Mouse (Mus musculus) neutrophil, adult 5-6 weeks (primary cell): Measurements from ENCODE around the gene Pkd2. TPM values are rescaled to one million over a fixed set of nuclear protein-coding genes. Genes with fewer than 3 reads are reported as not detected.
"Not testable (repeated sequence)": the region's sequence is repeated elsewhere in the genome, so short reads cannot be mapped to it uniquely, and the experiment has no call there.

Experiments
- ATAC-seq: fragments of 151-379, 151-347 bp; 2 replicates; pipeline ENCODE4 v1.8.0; 2017; ENCODE audit warnings: mild to moderate bottlenecking, moderate TSS enrichment; ENCODE audit not compliant: insufficient number of reproducible peaks, poor library complexity, low FRiP score, severe bottlenecking; ENCODE audit errors: extremely low read depth
- total RNA-seq: library from RNA; stranded (forward); fragments of 200-1000 nt; gene quantifications from 2 replicates; pipeline ENCODE4 v1.2.3, GENCODE M21; 2017

Pkd2 gene
- 0.49 and 0.93 TPM in 2 replicates for total RNA-seq

DNA sequence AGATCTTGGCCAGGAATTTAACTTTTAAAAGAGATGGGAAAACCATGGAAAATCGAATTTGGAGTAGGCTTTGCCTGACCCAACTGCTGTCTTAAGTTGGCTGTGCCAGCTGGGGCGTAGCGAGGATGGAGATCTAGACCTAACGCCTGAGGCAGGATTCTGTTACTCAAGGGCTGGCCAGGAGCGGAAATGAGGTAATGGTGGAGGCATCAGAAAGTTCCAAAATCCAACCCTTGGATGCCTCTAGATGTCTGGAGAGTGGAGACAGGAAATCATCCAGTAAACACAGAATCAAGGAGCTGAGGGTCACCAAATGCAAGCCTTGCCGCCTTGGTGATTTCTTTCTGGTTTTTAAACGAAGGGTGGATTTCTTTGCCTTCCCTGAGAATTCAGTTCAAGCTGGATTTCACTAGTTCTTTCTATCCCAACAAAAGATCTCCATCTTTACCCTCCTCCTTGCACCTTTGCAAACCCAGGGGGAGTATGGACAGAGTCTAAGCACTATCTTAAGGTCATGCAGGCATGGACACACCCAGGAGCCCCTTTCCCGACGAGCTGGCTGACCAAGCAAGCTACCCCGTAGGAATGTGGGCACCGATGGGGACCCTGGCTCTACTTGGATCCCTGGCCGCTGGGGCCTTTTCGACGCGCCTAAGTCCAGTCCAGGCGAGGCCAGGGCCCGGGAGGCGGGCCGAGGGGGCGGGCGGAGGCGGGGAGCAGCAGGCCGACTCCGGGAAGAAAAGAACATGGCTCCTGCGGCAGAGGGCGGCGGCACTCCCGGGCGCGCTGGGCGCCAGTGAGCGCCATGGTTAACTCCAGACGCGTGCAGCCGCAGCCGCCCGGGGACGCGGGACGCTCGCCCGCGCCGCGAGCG, at the start of gene Pkd2:
Gene Pkd2 (plus strand): TSS at position 619 of the 874 bp plus-strand sequence.
- no peak for ATAC-seq

DNA sequence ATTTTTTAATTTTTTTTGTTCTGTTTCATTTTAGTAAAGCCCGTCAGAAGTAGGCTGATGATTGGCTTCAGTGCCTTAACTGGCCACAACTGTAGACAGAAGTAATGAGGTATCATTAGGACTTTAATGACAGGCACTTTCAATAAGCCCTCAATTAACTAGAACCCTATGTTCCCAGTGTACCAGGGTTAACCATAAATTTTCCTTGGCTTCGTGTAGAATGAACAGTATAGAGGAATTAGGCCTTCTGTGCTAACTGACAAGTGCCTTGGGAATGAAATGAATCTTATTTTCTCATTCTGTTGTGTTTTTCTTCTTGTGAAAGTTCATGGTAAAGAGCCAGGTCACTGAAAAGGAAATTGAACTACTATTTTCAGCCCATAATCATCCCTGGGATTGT, 43.3 kb upstream of the Pkd2 start:
- no peak for ATAC-seq

DNA sequence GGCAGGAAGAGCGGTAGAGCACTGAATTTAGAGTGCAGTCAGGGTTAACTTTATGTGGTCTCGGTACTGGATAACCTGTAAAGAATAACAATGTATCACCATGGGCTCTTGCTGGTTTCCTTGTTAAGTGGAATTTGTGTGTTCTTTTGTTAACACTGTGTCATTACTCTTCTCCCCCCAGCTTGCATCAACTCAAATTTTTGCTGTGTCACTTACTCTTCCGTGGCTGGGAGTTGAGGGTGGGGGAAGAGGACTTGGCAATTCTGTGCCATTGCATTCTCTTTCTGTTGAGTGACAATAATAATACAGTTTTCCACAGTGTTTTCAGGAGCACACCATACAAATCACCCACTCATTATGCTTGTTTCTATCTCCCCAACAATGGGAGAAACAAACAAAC, 42.2 kb upstream of the Pkd2 start:
- no peak for ATAC-seq

DNA sequence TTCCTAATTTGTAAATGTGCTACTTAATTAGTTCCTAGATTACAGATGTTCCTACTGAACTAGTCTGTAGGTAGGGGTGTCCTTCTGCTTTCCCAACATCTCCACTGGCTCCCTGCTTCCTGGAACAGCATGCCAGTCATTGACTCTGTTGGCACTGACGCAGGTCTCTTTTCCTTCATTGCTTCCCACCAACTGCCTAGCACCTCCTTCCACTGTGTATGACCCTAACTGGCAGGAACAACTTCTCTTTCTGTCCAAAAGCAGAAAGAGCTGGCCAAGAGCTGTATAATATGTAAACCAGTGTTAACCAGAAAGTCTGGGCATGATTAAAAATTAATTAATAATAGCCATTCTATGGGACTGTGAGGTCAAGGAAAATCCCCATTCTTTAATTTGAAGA, 41.5 kb upstream of the Pkd2 start:
- ATAC-seq = no peak

DNA sequence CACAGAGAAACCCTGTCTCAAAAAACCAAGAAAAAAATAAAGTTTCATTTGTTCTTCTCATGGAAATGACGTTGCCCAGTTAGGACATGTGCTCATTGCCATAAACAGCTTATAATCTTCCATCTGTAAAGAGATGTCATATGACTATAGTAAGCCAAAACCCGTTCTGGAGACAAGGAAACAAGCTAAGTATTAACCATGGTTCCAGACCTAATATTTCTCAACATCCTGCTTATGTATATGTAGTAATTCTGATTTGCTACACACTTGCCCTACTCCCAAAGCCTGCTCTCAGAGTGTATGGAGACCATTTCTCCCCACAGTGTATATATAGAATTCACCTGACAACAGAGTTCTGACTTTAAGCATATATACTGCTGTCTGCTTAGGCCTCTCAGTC, 37.2 kb upstream of the Pkd2 start:
- ATAC-seq = no peak

DNA sequence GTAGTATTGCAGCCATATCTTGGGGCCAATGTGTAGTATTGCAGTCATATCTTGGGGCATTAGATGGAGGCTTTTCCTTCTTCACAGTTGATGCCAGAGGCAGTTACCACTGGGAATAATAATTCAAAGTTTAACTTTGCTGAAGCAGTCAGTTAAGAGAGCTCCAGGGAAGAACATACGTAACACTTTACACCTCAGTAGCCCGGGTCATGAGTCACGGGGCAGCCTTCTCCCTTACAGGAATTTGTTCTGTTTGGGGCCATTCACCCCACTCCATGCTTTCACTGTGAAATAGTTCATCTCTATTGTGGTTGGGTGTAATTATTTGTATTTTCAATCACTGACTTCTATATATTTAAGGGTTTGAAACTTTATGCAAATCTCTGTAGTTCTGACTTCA, 35.4 kb upstream of the Pkd2 start:
- ATAC-seq = no peak

DNA sequence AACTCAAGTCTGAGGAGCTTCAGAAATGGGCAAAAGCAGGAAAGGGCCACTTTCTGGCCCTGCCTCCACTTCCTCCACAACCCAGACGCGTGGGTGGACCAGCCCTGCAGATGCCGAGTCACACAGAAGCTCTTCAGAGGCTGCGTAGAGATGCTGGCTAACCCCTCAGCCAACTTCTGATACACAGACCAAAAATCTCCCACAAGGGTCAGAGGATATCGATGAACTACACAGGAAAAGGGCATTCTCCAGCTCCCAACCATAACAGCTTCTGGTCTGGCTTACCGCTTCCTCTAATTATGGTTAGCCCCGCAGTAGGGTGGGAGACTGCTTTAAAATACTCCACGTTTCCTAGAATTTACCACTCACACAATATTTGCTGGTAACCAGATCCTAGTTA, 33.3 kb upstream of the Pkd2 start:
- no peak for ATAC-seq

DNA sequence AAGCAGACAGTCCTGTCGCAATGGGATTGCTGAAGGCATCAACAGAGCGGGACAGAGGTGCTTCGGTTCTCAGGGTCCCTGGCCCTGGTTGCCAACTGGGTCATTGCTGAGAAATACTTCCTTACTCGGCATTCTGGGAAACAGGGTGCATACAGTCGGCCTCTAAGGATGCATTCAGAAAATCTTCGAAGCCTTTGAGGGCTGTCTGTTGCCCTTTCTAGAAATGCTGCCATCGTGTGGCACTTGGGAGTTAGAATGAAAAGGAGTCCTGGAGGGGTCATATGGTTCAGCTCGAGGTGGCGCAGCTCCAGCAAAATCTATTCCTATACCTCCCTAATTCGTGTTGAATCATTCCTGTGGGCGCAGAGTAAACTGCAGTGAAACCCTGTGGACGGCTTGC, 26.4 kb upstream of the Pkd2 start:
- ATAC-seq = no peak

DNA sequence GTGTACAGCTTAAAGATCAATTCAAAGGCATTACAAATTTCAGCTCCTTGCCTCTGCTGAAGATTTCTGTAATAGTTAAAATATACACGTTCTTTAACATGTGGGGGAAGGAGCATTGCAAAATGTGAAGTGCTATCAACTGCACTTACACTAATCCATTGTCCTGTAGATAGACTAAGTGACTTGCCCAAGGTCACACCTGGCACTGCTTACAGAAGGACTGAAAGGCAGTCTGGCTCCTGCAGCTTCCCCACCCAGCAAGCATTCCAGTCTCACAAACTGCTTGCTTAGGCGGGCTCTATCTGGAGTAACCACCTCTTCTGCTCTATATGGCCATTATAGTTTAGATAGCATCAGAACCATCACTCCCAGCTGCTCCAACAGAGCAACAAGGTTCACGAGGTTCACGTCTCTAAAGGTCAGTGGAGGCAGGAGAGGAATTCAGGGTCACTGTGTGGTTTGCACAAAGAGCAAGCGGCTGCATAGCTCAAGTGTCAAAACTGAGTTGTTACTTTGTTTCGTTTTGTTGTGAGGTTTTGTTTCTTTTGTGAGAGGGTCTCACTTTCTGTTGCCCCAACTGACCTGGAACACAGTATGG, 25.2 kb upstream of the Pkd2 start:
- no peak for ATAC-seq

DNA sequence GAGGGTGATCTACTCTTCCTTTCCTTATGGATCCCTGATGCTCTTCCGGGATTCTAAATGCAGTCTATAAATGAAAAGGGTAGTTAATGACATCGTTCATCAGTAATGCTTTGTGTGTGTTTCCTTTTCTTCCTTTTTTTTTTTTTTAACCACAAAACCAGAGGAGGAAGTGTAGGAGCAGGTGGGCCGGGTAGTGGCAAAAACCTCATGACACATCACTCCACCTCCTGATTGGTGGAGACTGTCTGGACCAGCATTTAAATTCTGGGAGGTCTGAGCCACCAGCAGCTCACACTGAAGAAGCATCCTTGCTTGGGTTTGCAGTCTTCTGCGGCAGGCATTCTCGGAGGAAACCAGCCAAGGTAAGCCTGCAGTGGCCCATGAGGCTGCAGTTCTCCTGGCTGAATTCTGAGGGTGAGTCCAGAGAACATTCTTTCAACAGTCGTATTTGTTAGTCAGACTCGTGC, 24.4 kb upstream of the Pkd2 start, which contains the start of gene Spp1:
Gene Spp1 (plus strand): TSS at position 284 of the 467 bp plus-strand sequence.
- peak; percentile 74 for ATAC-seq

DNA sequence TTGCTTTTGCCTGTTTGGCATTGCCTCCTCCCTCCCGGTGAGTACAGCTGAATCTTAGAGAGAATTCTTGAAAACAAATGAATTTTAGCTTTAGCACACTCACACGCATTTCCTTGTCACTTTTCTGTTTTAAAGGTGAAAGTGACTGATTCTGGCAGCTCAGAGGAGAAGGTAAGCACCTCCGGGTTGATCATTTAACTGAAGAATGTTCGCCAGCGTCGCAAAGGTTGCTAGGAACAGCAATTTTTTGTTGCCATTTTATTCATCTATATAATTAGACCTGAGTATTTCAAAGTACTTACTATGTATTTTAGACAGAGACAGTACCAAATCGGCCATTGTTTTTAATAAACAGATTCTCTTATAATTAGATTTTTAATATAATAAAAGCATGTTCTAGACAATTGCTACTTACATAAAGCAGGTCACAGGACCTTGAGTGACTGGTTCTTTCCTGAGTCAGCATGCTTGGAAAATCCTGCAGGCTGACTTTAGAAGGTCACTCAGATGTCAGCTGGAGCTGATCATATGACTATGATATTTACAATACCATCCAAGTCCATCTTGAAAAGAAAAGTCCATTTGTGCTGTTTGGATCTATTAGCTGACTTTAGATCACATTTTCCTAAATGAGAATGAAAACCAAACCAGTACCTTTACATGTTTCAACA, 22.7 kb upstream of the Pkd2 start:
- no peak for ATAC-seq

DNA sequence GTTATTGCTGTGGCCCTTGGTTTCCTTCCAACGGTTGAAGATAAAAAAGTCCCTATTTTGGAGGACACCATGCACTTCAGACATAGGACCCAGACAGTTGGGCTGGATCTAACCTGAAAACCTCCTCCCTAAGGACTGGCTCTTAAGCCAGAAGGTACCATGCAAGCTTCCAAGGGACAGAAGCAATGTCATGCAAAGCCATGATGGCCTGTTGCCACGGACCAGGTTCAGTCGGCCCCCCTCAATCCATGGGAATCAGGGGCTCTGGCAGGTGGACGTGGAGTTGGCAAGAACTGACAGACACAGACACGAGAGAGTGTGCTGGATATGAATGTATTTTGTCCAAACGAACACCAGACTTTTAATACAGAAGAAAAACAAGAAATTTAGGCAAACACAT, 16.9 kb upstream of the Pkd2 start:
- no peak for ATAC-seq

DNA sequence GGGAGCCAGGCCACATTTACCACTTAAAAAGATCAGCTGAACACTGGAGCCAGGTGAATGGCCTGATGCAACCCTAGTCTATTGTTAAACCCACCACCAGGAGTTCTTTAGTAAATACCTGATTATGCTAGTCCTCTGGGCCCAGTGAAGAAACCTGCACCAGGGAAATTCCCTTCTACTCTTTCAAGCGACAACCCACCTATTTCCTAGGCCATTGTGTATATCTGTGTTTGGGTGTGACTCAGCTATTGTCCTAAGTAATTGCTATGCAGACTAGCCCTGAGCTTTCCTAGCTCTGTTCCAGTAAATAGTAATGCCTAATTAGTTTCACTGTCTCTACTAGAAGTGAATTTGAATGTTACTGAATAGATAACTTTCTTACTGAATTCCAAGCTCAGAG, 16.4 kb upstream of the Pkd2 start:
- ATAC-seq = no peak

DNA sequence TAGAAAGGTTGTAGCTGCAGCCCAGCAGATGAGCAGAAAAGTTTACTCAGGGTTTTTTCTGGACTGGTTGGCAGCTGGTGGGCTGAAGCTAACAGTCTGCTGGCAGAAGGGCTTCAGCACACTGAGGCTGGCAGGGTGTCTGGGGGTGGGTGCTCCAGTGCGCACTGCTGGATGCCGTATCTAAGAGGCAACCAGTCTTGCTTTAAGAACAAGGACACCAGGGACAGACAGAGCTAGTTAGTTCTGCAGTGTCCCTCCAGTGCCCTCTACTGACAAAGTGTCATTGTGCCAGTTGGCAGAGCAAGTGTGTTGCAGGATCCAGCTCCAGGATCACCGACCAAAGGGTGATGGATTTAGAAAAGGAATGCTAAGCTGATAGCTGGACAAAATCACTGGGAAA, 13.1 kb upstream of the Pkd2 start:
- ATAC-seq = peak; percentile 41; the same call in 1 of the 2 replicates

DNA sequence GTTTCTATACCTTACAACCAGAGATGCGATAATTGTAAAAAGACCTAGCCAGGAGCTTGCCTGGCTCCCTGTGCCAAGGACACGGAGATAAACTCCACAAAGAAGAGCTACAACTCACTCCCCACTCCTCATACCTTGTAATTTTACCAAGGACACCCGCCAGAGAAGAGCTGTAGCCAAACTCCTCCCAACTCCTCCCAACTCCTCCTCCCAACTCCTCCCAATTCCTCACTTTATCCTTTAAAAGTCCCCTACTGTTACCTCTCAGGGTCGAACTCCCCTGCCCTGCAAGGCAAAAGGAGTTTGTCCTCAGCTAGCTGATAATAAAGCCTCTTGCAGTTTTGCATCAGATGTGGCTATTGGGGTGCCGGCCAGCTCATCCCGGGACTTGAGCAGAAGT, 10.9 kb upstream of the Pkd2 start:
- ATAC-seq = not testable (repeated sequence)

DNA sequence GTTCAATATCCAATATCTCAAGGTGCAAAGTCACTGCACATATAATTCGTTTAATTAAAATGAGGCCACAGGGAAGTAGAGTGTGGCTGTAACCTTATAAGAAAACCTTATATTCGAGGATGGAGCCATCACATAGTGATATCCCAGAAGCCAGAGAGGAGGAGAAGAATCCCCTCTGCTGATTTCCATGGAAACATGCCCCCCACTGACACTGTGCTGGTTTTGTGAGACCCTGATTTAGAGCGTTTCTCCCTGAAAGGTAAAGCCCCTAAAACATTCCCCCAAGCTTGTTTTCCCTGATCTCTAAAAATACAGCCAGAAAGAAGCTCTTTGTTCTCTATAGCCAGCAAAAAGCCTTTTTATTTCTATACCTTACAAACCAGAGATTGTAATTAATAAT, 9.8 kb upstream of the Pkd2 start:
- ATAC-seq = no peak

DNA sequence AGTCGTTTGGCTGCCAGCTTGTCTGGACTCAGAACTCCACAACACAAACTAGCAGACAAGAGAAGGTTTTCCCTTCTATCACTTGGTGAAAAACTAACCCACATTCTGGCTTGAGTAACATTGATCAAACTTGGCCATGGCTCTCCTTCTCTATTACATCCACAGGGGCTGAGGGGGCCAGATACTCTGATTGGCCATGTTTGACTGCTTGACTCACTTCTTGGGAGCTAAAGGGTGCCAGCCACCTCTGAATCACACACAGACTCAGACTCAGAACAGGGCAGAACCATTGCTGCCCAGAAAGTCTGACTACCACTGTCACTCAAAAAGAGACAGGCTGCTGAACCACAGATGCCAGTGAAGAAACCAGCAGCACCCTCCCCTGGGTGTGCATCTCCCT, 6.2 kb upstream of the Pkd2 start:
- ATAC-seq = no peak

DNA sequence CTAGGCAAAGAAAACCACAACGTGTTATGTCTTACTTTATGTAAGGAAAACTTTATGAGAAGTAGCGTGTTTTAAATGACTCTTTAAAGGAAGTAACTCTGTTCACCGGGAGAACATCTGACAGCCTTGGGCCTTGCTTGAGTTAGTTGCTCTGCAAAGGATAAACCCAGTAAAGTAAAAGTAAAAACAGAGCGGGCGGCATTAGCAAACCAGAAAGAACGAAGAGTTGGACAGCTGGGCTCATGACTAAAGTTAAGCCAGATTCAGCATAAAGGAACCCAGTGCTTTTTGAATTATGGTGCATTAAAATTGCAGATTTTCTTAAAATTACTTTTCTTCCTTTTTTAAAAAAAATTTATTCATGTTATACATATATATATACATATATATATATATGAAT, 4.7 kb upstream of the Pkd2 start:
- no peak for ATAC-seq

DNA sequence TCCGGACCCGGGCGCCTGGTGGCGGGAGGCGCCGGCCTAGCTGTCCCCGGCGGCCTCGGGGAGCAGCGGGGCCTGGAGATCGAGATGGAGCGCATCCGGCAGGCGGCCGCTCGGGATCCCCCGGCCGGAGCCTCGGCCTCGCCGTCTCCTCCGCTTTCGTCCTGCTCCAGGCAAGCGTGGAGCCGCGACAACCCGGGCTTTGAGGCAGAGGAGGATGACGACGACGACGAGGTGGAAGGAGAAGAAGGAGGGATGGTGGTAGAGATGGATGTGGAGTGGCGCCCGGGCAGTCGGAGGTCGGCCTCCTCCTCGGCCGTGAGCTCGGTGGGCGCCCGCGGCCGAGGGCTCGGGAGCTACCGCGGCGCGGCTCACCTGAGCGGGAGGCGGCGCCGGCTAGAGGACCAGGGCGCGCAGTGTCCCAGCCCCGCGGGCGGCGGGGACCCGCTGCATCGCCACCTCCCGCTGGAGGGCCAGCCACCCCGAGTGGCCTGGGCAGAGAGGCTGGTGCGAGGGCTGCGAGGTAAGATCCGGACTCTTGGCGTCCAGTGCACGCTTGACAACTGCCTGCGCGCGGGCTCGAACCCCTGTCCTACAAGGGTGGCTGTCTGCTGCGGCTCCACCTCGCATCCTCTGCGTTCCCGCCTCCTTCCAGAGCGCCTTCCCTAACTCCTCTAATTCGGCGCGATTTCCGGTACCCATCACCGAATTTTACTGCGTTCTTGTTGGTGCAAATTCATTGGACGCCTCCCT, 631 bp downstream of the Pkd2 start:
- no peak for ATAC-seq
